Mouse (Mus musculus): ENCODE data around the gene Slc4a3.

- no peak for TF ChIP-seq POLR2A (IDR thresholded peaks at IDR 0.05; ENCODE audit: control insufficient read depth, low read depth, low read length)
- TF ChIP-seq CTCF (IDR thresholded peaks at IDR 0.05; ENCODE audit: control insufficient read depth, insufficient read depth, insufficient replicate concordance, low read depth, low read length) = no peak
Measured at GRCm38 (mm10) chr1:75503651-75503980, 42.5 kb upstream of the Slc4a3 start.
